Mouse (Mus musculus) MN1 (cell line): ENCODE data around the gene Plcg1.

ENCODE experiments used
- DNase-seq: peaks from one replicate; pipeline ENCODE4 v3.0.0-alpha.2; 2016; ENCODE audit warnings: low spot score

Gene Plcg1

DNA sequence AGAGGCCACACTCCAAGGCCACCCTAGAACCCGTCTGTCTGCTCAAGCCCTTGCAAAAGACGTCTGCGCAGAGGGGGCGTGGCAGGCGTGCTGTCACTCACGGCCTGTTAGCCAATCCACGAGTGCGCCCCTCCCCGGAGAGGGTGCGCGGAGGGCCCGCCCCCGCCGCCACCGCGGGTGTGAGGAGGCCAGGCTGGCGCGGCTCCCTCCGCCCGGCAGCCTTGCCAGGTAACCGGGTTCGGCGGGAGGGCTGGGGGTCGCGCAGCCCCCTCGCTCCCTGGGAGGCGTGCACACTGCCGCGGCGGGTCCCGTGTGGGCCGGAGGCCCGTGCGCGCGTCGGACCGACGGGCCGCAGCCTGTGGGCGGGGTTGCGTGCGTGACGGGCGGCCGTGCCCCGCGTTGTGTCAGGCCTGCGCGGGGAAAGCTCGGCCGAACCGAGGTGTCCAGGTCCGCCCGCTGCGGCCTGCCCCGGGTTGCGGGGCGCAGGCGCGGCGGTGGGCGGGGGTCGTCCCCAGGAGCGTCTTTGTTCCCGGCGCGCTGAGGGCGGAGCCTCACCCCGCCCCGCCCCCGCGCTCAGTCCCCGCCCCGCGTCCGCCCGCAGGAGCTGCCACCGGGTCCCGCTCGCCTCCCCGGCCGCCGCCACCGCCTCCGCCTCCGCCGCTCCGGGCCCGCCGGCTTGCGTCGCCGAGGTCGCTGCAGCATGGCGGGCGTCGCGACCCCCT, at the start of gene Plcg1:
Plcg1 (plus strand) TSS at position 184 of the 722 bp plus-strand sequence.
- DNase-seq = peak; percentile 93

DNA sequence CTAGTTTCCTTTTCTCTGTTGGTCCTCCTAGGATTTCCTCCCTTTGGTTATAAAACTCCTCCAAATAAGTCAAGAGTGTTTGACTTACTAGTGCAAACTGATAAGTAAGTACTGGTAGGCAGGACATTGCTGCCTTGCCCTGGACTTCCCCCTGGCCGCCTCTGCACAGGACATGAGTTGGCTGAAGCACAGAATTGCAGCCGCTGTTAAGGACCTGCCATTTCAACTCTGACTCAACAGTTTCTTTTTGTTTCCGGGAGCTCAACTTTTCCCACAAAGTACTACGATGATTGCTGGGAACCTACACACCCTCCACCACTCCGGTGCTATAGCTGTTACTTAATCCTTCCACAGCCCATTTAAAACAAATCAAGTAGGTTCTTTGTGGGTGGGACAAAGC, 30.8 kb upstream of the Plcg1 start:
- DNase-seq = no peak

DNA sequence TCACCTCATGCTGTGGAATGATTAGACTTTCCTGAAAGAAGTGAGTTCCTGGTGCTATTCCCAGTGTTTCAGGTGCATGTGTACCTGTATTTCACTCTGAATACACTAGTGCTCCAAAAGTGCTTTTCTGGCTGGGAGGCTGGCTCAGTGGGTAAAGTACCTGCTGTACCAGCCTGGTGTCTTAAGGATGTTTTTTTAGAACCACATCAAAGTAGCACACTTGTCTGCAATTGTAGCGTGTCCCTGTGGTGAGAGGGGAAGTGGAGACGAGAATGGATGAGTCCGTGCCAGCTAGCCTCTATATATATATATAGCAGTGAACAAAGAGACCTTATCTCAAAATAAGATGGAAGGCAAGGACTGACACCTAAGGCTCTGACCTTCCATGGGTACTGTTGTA, 29.5 kb upstream of the Plcg1 start:
- no peak for DNase-seq

DNA sequence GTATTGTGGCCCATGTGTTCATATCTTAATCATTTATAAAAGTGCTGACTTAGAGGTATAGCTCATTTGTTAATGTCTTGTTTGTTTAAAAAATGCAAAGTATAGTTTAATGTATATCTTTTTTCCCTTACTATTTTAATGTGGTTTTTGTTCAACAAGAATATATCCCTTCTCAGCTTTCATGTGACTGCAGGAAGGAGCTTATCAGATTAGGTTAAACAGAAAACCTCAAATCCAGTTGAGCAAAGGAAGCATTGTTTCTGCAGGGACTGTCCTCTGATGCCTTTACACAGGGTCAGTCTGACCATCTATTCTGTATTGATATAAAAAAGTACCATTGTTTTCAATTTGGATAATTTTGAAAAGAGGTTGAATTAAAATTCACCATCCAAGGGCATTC, 28.3 kb upstream of the Plcg1 start:
- DNase-seq = no peak

DNA sequence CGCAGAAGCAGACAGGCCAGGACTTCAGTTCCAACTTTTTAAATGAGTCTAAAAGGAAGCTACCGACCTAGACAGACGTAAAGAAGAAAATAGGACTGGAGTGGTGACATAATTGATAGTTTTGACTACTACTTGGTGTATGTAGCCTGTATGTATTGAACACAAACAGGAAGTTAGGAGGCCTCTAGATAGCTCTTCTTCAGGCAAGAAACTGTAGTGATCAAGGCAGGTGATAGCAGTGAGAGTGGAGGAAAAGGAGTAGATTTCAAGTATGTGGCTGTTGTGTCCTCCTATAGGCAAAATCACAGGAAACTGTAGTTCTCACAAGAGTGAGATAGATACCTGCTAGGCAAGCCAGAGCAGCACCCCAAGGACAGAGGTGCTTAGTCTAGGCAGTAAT, 23.4 kb upstream of the Plcg1 start:
- DNase-seq = no peak

DNA sequence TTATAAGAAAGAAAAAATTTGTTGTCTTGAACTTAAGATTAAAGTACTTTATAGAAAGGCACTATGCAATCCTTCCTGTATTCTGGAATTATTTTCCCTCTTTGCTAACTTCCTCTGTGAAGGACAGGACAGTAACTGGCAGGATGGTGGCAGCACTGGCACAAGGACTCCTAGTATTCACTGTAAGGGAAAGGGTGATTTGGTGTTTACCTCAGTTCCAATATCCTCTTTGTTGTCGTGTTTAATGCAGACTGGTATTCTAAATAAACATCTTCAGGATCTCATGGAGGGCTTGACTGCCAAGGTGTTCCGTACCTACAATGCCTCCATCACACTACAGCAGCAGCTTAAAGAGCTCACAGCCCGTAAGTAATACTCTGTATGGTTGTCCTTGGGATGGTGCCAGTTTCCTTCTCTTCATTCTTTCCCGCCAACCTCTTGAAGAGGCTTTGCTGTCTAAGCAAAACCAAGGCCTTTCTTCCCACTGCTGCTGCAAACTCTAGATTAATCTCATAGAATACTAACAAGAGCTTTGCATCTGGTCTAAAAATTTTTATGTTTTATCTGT, 15.6 kb upstream of the Plcg1 start:
- no peak for DNase-seq

DNA sequence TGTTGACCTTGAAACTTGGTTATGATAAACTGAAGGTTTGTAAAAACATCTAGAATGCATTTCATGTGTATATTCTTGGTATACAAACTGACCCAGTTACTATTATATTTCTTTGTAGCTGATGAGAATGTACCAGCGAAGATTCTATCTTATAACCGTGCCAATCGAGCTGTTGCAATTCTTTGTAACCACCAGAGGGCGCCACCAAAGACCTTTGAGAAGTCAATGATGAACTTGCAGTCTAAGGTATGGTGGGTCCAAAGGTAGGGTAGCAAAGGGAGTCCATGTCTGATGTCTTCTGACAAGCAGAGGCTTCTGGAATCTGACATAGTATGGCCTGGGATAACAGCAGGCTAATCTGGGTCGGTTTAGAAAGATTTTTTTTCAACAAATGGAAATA, 13.8 kb upstream of the Plcg1 start:
- DNase-seq = peak; percentile 42

DNA sequence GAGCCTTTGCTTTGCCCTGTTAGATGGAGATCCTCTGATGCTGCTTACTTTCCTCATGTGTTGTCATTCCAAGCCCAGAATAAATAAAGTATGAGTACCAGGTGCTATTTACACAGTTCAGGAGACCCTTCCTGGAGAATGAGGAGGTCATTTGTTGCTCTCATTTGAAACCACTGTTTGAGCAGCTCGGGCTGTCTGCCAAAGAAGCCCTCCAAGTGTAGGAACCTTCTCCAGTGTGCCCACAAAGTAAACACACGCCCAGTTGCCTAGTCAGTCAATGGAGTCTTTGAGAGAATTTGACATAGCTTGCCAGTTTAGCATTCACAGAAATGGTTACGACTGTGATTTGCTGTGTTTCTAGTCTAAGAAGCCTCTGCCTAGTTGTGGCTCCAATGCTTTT, 12.3 kb upstream of the Plcg1 start:
- DNase-seq = no peak

DNA sequence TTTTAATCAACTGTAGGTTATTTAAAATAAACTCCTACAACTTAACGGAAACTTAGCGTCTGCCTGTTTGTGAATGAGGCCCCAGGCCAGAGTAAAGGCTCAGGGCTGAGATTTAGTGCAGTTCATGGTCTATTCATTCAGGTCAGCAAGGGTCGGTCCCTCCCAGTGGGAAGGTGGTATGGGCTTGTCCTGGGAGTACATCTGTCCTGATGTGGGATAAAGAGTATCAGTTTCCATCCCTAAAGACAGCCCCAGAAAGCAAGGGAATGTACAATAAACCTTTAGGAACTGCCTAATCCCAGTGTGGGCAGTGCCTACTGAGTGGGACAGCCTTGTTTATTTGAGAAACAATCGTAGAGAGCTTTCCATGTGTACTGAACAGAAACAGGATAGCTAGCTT, 8.4 kb upstream of the Plcg1 start:
- no peak for DNase-seq

DNA sequence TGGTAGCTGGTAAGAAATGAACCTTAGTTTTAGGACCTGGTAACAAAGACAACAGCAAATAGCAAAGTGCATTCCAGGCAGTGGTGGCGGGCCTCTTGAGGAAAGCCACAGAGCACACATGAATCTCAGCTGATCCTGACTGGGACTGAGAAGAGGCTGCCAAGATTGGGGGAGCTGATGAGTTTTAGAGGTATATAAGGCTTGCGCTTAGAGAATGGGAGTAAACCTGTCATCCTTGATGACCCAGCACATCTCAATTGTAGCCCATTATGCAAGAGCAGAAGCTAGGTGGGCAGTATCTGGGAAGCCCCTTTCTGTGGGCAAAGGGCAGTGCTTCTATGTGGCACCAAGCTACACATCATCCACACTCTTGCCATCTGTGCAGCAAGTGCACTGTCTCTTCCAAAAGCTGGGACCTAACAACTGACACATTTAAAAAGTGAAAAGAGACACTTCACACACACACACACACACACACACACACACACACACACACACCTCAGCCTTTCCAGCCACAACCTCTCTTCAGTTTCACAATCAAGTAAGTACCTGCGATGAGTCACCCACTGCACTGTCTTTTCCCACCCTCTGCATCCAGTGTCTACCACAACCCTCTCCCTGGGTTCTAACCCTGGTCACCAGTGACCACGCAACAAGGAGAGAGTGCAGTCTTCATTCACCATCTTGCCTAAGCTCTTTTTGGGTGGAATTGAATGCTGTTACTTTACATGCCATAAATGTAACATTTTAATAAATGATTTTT, 7.3 kb upstream of the Plcg1 start:
- DNase-seq = no peak

DNA sequence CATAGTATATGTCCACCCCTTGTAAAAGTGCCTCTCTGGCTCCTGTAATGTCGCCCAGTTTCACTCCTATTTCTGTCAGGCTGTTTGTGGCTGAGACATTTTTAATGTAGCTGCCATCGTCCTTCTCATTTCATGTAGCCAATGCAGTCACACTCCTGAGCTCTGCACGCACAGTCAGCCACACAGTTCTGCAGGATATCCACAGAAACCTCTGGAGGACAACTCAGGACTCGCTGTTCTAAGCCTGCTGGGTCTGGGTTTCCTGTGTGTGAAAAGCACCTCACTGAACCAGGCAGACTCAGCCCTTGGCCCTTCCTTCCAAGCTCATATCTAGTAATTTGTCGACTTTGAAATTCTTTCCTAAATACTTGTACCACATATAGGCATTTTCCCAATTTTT, 6.6 kb upstream of the Plcg1 start:
- DNase-seq = no peak

DNA sequence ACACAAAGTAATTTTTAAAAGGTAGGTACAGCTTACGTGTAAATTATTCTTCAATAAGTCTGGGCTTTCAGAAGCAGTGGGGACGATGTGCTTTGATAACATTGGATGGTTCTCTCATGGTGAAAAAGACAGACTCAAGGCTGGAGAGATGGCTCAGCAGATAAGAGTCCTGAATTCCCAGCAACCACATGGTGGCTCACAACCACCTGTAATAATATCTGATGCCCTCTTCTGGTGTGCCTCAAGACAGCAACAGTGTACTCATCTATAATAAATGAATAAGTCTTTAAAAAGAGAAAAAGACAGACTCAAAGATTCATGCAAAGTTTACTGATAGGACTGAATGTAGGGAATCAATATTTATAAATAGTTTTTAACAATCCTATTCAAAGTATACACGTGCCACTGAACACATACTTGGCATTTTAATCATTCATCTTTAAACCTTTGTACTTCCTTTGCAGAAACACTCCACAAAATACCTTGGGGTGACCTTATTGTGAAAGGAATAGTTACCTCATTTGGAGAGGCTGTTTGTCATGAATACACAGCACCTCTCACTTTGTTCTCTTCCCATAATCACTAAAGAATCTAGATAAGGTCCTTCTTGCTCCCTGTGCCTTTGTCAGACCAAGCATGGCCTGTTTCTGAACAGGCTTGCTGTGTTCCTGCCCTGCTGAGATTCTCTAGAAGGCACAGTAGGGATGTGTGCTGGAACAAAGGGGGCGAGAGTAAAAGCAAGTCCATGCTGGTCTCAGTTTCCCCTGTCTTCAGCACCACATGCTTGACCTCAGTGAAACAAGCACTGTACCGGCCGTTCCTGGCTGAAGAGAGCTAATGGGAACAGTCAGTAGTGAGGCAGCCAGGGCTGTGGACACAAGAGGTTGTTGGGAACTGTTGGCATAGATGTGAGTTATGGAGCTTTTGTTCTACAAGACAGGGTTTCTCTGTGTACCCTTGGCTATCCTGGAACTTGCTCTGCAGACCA, 4.9 kb upstream of the Plcg1 start:
- DNase-seq = no peak

DNA sequence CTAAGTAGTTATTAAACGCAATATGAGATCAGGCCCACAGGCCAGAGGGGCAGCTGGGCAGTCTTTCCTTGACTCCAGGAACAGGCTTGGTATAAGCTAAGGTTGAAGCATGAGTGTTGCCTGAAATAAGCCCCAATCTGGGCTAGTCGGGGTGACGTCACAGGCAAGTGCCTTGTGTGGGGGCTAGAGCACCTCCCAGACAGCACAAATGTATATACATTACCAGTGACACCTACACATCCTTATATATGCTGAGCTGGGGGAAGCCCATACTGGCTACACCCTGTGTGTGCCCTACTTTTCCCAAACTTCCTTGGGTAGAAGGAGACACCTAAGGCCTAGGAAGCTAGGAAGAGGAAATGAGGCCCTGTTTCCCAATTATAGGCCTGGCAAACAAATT, 2.1 kb upstream of the Plcg1 start:
- DNase-seq = no peak

DNA sequence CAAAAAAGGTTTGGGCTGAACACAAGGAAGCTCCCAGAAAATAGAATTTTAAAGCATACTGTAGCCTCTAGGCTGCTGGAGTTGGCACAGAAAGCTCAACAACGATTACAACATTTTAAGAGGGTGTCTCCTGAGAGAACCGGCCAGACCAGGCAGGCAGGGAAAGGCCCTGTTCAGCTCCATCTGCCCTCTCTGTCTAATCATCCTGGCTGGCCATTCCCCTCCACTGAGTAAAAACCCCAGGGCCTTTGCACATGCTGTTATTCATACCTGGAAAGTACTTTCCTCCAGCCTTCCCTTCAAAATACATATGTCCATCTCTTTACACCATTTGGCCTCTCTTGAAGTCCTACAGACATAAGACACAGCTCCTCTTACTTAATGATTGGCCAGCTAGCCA, 1.7 kb upstream of the Plcg1 start:
- no peak for DNase-seq

DNA sequence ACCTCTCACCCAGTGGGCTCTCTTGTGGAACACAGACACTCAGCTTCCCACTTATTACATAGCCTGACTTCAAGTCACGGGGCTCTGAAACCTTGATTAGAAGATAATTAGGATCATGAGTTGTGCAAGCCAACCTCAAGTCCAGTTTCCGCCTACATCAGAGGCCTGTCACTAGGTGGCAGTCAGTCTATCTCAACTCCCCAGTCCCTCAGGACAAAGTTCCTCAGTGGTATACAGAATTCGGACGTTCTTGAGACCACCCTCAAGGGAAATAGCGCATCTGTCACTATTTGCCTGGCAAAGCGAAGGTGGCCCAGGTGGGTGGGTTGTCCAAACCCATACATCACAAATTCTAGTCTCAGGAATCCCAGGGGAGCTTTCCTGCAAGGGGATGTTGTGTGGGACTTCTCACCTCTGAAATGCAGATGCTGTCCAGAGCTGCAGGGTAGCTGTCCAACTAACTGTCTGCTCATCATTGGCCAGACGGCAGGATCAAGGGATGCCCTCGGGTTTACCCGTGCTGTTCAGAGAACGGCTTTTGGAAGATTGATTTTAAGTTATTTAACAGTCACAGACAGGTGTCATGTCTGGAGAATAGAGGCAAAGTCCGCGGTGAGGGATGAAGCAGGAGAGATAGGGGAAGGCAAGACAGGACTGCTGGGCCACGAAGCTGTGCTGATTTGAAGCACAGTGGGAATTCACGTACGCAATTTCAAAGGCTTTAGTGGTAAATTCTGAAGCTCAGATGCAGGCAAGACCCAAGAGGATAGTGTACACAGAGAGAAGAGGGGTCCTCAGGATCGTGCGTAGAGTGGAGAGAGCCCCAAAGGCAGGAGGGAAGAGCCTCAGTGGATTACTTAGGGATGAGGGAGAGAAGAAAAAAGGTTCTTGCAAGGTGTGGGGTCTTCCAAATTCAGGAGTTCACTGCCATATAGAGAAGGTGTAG, 976 bp upstream of the Plcg1 start:
- peak; percentile 62 for DNase-seq

DNA sequence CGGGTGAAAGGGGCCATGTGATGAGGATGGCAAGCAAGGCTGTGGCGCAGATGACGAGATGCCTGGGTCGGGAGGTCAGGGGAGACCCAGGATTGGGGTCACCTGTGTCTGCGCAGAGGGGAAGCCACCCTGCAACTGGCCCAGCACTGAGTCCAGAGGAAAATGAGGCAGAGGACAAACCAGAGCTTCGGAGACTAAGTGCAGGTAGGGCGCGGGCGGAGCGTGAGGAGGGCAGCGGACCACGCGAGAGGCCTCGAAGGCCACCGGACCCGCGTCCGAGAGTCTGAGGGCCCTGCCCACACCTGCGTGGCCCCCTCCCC, 343 bp upstream of the Plcg1 start:
- no peak for DNase-seq

DNA sequence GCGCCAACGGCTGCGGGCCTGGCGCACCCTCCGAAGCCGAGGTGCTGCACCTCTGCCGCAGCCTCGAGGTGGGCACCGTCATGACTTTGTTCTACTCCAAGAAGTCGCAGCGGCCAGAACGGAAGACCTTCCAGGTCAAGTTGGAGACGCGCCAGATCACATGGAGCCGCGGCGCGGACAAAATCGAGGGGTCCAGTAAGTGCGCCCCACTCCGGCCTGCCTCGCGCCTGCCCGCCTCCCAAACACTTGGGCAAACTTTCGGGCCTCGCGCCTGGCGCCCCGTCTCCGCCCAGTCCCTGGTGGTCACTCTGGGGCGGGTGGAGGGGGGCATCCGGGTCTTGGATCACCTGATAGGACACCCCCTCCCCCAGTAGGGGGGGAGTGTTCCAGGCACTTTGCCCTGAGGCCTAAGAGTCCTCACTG, 750 bp downstream of the Plcg1 start:
- peak; percentile 62 for DNase-seq

DNA sequence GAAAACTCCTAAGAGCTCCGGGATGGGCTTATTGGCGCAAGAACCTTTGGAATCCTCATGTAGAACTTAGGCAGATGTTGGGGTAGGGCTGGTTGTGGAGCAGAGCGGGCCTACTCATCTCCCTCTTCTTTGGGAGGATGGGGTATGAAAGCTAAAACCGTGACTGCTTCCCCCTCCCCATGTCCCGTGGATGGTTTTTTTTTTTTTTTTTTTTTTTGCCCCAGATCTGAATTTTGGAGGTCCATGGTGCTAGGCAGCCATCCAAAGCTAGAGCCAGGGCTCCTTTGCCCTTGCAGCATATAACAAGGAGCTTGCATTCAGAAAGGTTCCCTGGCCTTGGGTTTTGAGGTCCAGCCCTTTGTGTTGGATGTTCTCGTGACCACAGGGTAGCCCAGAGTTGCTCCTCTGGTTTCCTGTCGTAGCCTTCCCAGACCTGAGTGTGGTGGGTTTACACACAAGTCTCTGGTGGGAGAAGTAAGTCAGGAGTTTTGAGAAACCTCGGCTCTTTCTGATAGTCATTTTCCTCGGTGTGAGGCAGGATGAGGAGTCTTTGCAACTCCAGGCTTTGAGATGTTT, 1.4 kb downstream of the Plcg1 start:
- peak; percentile 21 for DNase-seq

DNA sequence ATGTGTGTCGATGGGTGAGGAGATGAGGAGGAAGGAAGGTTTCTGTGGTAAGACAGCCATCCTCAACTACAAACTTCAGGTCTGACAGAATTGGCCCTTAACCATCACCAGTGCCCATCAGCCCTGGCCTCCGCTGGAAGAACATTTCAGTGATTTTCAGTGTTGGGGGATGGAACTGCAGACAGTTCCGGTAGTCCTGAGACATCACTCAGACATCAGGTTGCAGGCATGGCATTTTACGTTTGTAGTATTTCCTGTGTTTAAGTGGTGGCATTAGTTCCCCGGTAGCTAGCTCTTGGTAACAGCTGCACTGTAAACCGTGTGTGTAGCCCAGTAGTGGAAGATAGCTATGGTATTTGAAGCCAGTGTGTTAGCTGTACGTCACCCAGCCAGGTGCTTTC, 2.0 kb downstream of the Plcg1 start:
- DNase-seq = no peak

DNA sequence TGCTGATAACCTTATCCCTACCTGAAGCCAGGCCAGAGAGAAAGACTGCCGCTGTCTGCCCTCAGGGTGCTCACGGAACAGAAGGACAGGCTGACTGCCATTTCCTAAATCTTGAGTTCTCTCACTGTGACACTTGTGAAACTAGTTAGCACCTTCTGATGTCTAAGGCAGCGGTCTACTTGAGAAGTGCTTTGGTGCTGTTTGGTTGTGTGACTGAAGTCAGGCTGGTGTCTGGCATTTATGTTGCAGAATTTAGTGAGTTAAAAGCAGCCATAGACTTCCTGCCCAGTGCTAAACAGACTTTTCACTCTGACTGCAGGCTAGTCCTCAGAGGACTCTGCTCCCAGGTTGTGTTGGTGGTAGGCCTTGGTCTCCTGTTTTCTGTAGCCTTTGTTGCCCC, 3.2 kb downstream of the Plcg1 start:
- no peak for DNase-seq
